Mouse (Mus musculus) Muller cell, postnatal 12 days (primary cell): Measurements from ENCODE around the gene Kif26b.

Source experiments
- DNase-seq: peaks from one replicate; pipeline ENCODE4 v3.0.0-alpha.2; 2015; ENCODE audit errors: inconsistent ontology term

Gene Kif26b

DNA sequence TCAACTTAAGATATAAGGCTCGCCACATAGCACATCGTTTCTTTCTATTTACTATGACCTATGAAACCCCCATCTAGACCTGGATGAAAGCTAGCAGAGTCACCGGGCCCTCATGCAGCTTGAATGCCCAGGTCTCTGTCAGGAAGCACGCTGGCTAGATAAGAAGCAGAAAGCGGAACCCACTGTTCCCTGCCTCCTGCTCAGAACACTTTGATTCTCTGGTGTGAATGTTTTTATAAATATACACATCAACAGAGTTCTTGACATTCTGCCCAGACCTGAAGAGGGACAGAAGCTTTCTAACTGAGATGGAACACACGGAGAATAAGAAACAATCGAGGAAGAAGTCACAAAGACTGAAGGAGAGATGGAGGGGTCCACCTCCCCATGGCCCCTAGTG lies 311.4 kb downstream of the Kif26b start:
- DNase-seq, result no peak

DNA sequence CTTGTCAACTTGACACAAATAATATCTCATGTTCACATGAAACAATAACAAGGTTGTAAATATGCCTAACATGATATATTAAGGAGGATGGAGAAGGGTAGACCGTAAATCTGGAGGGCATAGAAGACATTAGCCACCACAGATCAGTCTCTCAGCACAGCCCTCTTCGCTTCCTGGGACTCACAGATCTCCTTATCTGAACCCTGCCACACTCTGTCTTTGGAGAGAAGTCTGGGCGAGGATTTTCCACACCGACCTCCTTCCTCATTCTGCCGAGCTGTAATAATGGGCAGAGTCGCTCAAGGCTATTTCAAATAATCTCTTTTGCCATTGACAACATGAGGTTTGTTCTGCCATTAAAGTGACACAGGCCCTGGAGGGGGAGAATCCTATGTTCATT lies 315.9 kb downstream of the Kif26b start:
- no peak for DNase-seq

DNA sequence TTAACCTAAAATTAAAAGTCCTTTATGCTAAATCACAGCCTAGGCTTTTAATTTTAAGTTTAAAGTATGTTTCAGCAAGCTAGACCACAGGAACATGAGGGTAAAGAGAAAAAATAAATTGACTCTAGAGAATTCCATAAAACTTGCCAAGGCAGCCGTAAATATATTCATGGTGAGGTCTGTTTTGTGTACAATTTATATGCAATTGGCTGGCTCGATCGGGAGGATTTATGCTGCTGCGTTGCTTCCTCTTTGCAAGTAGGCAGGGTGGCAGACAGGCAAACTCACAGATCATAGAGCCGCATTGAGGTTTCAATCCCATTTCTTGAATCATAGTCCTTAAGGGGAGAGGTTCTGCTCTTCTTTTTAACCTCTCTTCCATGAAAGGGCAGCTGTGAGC lies 318.6 kb downstream of the Kif26b start:
- DNase-seq, result no peak

DNA sequence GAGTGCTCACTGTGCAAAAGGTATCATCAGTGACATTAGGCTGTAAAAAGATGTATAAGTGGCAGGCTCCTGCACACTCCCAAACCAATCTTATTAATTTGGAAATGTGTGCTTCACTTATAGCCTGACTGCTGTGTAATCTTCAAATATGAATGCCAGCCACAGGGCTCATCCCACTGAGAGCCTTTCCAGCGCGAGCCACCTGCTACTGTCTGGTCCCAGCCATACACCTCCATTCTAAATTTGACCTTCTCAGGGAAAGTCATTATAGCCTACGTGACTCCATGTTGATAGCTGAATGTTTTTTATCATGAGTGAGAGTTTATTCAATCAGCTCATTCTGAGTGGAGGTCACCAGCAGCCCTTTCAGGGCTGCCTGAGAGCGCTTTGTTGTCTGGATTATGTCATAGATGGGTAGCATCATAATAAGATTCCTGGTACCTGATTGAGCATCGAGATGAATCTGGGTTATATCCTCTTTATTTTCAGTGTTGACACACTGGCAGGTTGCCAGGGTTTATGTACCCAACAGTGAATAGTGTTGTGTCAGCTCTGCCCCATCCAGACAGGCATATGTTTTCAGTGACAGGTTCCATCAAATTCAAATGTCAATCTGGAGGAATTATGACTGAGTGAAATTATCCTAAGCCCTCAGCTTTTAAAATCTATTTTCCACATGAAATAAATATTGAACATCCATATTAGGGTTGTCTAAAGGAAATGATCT lies 319.6 kb downstream of the Kif26b start:
- no peak for DNase-seq

DNA sequence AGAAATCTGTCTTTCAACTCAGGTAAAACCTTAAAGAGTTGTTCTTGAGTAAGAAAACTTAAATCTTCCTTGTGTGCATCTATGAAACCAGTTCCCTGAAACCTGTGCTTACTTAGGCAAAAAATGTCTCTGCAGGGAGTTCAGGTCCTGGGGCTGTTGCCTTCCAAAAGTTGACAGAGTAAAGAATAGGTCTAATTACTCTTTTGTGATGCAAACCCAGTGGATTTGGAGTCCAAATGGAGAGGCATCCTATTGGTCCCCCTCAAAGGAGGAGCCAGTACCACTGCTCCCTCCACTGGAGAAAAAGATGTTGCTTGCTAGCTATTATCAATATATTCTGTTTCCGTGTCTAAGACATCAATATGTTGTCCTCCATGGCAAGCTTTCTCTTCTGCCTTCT lies 321.6 kb downstream of the Kif26b start:
- no peak for DNase-seq

DNA sequence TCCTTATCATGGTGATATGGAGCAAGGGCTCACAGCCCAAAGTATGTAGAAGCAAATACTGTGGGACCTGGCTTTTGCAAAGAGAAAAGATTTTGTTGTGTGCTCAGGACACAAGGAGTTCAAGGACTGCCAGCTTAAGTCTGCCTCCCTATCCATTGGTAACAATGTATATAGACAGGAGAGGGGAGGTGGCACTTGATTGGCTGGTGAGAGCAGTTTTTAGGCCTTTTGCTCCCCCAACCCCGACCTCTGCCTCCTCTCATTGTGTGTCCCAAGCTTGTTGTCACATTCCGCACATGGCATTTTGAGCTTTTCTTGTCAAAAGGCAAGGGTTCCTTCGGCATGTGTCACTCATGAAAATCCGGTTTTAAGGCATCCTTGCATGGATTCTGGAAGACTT lies 326.0 kb downstream of the Kif26b start:
- DNase-seq, result no peak

DNA sequence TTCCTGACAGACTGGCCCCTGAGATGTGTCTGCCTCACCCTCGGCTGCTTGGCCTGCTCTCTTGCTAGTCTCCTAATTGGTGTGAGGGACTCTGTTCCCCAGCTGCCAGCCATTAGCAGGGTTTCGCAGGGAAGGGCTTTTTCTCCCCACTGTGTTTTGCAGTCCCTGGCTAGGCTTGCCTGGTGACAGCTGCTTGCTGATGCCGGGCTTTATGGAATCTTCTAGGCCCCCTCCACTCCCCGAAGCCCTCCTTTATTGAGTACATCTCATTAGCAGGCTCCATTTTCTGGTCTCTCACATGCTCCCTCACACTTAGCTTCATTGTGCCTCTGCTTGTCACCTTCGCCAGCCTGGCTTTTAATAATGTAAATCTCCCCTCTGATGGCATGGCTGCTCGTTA lies 327.0 kb downstream of the Kif26b start:
- DNase-seq, result no peak

DNA sequence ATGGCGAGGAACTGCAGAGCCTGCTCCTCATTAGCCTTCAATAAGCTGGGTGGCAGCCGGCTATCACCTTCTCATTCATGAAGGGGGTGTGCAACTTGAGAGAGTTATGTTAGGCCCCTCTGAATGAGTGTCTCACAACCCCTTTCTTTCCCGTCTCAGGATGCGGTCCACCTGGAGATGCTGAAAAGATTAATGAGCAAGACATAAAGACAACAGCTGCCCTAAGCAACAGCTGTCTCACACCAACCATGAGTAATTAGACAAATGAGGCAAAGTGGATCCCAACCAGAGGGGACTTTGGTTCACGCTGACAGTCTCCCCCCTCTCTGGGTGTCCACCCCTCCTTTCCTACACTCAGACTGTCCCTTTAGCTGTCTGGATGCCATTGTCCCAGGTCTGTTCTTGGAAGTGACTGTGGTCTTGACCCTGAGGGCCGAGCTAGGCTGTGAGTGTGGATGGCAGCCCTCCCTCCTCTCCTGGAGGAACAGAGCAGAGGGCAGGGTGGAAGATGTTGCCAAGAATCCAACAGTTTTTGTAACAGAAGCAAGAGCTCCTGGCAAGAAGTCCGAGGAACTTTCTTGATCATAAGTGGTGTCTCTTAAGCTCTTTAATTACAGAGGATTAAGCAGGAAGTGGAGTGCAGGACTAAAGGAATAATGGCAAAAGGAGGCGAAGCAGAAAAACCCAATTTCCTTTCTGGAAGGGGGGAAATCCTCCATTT lies 331.9 kb downstream of the Kif26b start:
- no peak for DNase-seq

DNA sequence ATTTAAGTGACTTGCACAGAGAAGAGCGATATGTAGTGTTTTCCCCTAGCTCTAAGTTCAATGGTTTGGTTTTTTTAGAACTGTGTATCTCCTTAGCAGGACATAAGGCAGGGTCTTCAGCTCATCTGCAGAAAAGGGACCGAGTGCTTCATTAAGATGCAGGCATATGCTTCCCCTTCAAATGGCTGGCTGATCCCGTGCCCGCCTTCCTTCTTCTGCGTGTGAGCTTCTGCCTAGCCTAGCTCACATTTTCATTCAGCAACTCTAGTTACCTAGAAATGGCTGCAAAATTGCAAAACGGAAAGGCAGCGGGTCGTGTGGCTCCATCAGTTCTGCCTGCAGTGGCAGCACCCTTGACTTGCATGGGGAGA lies 332.5 kb downstream of the Kif26b start:
- no peak for DNase-seq

DNA sequence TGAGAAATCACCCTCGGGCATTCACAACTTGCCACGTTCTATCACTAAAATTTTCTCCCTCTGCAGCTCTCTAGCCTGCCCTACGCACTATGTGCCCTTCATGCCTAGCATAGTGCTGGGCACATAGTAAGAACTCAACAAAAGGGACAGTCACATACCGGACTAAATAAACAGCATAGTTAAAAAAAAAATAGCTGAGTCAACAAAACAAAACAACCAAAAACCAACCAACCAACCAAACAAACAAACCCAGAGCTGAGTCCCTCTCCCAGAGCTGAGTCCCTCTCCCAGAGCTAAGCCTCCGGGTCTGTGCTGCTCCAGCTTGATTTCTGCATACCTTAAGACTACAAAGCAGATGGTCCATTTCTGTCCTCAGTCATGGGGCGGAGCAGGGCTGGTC lies 334.8 kb downstream of the Kif26b start:
- DNase-seq, result no peak

DNA sequence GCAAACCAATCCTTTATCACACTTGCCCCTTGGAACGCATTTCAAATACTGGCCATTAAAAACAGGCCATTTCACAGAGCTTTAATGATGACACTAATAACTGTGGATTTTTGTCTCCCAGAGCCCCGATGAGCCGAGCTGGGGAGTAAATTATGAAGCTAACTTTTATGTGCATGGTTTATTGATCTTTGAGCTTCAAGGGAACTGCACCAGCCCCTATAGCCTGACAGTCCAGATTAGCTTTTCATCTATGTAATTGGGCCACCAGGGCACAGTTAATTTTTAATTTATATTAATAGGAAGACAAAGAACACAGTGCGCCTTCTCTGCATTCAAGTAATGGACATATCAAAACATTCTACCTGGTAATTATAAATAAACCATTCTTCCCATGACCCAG lies 335.4 kb downstream of the Kif26b start:
- DNase-seq, result no peak

DNA sequence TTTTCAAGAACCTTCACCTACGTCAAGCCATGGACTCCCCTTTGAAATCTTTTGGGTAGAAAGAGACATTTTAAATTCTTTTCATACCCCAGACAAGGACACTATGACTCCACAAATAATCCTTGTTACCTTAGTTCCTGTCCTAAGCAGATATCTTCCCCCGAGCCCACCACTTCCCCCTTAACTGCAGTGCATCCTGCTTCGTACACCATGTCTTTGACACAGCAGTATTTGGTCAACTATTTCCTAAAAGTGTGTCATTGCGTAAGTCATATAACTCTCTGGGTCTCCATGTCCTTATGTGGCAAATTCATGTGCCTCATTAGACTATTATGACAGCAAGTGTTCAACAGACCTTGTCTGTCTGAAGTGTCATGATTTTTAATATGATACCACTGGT lies 337.8 kb downstream of the Kif26b start:
- DNase-seq, result no peak

DNA sequence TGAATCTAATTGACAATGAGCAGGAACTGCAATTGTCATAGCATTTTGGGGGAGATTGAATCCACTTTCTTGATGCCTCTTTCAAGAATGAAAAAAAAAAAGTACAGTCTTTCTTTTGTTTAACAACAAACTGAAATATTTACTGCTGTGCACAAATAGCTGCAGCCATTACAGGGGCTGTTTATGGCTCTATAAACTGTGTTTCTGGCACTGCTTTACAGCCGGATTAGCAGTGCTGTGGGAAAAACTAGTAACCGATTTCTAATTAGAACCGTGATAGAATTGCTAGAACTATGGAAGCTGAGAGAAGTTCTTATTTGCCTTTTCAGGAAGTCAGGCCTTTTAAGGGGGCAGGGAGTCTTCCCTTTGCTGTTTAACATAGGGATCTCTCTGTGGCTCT lies 342.1 kb downstream of the Kif26b start:
- no peak for DNase-seq

DNA sequence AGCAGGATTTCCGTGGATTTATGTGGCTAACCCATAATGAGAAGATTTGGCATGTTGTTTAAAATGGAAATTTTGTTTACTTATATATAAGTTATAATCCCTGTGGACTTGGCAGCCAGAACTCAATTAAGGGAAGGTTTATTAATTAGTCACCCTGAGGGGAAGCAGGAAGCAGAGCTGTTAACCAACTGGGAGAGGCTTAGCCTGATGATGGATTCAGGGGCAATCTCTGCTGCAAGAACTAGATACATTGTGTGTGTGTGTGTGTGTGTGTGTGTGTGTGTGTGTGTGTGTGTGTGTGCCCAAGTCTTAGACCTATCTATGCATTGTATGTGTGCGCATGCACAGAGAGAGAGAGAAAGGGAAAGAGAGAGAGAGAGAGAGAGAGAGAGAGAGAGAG lies 348.0 kb downstream of the Kif26b start:
- DNase-seq, result no peak

DNA sequence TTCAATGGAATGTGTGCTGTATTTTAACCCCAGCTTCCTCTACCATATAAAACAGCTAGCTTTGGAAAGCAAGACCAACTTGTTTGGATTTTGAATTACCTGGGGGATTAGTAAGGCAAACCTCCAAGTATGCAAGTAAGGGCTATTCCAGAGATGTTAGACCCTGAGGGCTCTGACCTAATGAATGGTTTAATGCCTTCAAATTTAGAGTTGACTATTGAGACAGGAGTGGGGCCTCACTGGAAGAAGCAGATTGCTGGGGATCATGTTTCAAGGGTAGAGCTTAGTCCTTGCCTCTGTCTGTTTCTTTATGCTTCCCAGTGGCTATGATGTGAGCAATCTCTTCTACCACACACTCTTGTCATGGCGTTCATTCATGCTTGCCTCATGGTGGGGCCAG lies 349.8 kb downstream of the Kif26b start:
- no peak for DNase-seq

DNA sequence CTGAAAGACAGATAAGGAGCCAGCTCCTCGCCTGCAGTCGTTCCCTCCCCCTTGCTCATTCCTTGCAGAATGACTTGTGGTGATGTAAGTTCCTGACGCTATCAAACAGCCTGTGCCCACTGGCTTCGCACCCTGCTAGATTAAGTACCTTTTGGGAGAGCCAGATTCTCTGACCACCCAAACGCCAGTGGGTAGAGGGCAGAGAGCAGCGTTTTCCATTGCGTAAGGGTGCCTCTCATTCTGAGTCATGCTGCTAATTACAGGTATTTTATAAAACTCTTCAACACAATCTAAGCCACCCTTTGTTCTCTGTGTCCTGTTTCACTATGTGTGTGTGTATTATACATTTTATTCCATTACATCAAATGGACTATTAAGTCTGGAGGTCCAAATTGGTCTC lies 352.0 kb downstream of the Kif26b start:
- no peak for DNase-seq

DNA sequence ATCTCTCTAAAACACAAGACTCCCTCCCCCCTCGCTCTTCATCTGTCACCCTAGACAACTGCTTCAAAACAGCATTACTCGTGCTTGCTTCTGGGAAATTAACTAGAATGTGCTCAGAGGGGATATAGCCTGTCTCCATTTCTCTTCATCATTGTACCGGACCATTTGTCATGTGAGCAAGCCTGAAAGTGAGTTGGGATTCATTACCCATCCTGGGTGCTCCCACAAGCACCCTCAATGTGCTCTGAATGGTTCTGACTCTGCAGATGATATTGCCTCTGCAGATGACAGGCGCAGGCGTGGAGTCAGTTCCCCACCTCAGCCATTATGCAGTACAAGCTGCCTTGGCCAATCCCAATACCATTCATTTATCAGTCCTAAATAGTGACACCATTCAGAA lies 357.7 kb downstream of the Kif26b start:
- DNase-seq, result no peak

DNA sequence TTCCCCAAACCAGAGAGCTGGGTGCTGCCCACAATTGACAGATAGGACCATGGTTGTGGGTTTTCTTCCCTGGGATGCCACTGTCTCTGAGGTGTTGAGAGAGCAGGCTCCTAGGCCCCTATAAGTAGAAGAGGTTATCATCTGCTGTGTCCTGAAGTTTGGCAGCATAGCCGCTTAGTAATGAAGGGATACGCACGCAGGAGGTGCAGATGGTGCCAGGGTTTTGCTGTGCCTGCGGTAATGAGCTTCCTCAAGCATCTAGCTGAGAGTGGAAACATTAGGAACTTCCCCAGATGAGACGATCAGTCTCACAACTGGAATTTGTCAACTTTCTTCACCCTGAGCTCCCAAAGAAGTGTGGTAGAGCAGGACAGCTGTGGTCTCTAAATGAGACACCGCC lies 363.5 kb downstream of the Kif26b start:
- no peak for DNase-seq

DNA sequence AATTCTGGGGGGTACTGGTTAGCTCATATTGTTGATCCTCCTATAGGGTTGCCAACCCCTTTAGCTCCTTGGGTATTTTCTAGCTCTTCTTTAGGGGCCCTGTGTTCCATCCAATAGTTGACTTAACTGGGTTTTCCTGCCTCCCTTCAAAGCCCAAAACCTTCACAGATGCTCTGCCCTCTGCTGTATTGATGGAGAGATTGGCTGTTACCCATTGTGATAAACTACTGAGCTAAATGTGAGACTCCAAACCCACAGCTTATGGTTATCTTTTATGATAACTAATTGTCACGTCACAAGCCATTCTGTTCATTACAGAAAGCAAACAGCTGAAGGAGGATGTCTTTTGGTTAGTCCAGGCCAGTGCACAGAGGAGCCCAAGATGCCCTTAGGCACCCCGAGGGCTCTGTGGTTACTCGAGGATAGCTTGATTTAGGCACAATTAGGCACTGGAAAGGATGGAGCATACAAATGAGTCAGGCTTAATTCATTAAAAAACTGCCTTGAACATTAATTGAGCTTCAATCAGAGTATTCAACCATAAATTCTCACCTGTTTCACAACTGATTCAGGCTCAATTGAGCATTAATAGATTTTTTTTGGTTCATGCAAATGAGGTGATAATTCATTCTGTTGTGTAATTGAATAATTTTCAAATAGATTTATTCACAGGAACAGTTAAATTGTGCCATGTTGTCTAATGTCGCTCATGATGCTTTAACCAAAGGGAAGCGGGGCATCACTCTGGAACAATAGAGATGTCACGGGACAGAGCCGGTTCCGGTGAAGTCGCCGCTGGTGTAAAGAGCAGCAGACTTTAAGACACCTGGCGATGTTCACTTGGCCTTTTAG lies 364.5 kb downstream of the Kif26b start:
- DNase-seq, result peak; percentile 83

DNA sequence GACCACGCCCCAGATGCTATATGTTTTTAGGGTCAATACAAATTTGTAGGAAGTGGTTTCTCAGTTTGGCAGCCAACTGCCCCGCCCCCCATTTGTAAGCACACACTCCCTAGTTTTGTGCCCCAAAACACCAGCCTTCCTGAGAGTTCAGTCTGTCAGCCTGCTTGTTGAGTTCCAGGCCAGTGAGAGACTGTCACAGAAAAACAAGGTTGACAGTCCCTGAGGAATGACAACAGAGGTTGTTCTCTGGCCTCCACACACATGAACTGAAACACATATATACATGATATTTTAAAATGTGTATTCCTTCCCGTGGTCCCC lies 365.1 kb downstream of the Kif26b start:
- no peak for DNase-seq

DNA sequence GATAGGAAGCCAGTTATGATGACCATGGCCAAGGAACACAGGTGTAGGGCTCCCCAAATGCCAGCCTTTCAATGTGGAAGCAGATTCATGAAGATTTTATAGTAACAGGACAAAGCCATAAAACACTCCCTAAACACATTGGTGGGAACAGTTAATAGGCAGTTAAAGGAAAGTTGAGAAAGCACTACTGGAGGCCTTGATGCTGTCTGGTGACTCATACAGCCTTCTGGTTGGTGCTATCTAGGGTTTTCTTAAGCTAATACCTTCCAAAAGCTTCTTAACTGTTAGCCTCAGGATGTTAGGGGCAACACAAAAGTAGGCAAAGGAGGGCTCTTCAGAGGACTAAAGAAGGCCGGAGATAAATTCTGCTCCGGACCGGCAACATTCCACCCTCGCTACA lies 366.7 kb downstream of the Kif26b start:
- no peak for DNase-seq

DNA sequence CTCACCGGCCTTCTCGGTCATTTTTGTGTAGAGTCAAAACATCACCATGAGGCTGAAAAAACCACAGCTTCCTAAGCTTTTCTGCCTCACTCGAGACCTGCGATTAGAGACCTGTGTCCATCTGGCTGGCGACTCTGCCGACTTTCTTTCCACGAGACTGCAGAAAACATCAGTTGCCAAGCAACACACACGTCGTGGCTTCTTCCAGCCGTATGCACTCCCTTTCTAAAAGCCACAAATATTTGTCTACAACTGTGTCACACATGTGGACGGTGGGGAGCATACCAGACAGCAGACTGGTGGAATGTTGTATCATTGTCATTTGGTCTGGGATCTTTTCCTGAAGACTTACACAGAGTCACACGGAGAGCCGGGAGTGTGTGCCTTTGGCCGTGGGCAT lies 382.0 kb downstream of the Kif26b start:
- DNase-seq, result peak; percentile 82
